Mouse (Mus musculus): ENCODE results near the gene Rasa2. TPM values are rescaled to one million over a fixed set of nuclear protein-coding genes. Genes with fewer than 3 reads are reported as not detected.
A peak's percentile ranks its signal among the peaks of the same experiment; 100 is the strongest.

Gene Rasa2
- polyA plus RNA-seq, 1 experiment from 2014 or later = 18.7 TPM

DNA sequence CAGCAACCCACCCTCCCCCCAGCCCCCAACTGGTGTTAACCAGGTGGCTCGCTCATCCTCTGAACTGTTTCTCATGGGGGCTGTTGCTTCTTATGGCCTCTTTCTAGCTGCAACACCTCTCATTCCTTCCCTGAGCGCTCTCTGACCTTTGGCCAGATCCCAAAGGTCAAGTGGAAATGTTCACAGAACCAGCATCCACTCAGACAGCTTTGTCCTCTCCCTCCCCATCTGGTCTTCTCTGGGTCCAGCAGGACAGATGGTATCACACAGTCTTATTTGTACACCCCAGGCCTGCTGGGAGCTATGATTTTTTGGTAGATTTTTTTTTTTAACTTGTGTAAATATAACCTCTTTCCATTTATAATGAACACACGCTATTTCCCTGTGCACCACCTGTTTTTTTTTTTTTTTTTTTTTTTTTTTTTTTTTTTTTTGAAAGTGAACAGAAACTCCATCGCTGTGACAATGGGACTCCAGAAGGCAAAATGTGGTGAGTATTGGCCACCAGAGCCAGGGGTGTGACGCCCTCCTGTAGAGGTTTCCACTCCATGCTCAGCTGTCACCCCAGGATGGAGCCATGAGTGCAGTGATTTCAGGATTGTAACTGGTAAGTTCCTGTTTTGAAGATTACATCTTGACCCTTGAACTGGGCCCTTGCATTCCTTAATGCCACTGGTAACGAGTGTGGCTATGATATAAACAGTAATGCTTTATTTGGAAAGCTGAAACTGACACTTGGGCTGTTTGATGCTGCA is 128.4 kb downstream of the Rasa2 start:
- no peak overlapping the region for H3K4me2 ChIP-seq (replicated peaks; ENCODE audit: low read depth, low read length)
- WGBS = 80% methylated on average over 6 of the region's 6 CpGs
- H3K4me3 ChIP-seq (ENCODE audit: low read length) = no peak overlapping the region
- H3K36me3 ChIP-seq (ENCODE audit: insufficient read depth, low read length) = no peaks in the 10 kb centered on the region
- no peaks in the 10 kb centered on the region for H3K27me3 ChIP-seq (ENCODE audit: insufficient read depth, low read length)
- no peak overlapping the region for H3K27ac ChIP-seq (ENCODE audit: low read length)
- ATAC-seq (ENCODE audit: low FRiP score, low TSS enrichment) = no peak
- H3K4me1 ChIP-seq (ENCODE audit: insufficient read depth, low read length) = peaks cover 11% of the 10 kb centered on the region
- no peak overlapping the region for H3K9ac ChIP-seq (replicated peaks; ENCODE audit: low read length)
- H3K9me3 ChIP-seq (ENCODE audit: low read length) = no peaks in the 10 kb centered on the region; the same call in 1 of the 2 replicates

GRCm38 (mm10) chr9:96501217-96501616 is 130.2 kb downstream of the Rasa2 start:
- H3K4me1 ChIP-seq (ENCODE audit: insufficient read depth, low read length) = peaks cover 10% of the 10 kb centered on the region
- H3K9me3 ChIP-seq (ENCODE audit: low read length) = no peaks in the 10 kb centered on the region; the same call in 1 of the 2 replicates
- no peaks in the 10 kb centered on the region for H3K36me3 ChIP-seq (ENCODE audit: insufficient read depth, low read length)
- H3K4me3 ChIP-seq (ENCODE audit: low read length) = no peak overlapping the region
- 31% methylated on average over 7 of the region's 7 CpGs for WGBS
- no peak for ATAC-seq (ENCODE audit: low FRiP score, low TSS enrichment)
- H3K27ac ChIP-seq (ENCODE audit: low read length) = no peak overlapping the region
- no peak overlapping the region for H3K4me2 ChIP-seq (replicated peaks; ENCODE audit: low read depth, low read length)
- no peak overlapping the region for H3K9ac ChIP-seq (replicated peaks; ENCODE audit: low read length)
- no peaks in the 10 kb centered on the region for H3K27me3 ChIP-seq (ENCODE audit: insufficient read depth, low read length)

- no peak overlapping the region; the same call in 1 of the 2 replicates for H3K4me2 ChIP-seq (replicated peaks; ENCODE audit: low read depth, low read length)
- H3K9ac ChIP-seq (replicated peaks; ENCODE audit: low read length) = no peak overlapping the region
- no peak overlapping the region for H3K4me3 ChIP-seq (ENCODE audit: low read length)
- H3K36me3 ChIP-seq (ENCODE audit: insufficient read depth, low read length) = no peaks in the 10 kb centered on the region
- 9% methylated on average over 3 of the region's 3 CpGs for WGBS
- H3K9me3 ChIP-seq (ENCODE audit: low read length) = no peaks in the 10 kb centered on the region
- H3K4me1 ChIP-seq (ENCODE audit: insufficient read depth, low read length) = peaks cover 8% of the 10 kb centered on the region
- ATAC-seq (ENCODE audit: low FRiP score, low TSS enrichment) = peak; percentile 74; the same call in 1 of the 2 replicates
- H3K27ac ChIP-seq (ENCODE audit: low read length) = no peak overlapping the region
- no peaks in the 10 kb centered on the region for H3K27me3 ChIP-seq (ENCODE audit: insufficient read depth, low read length)
Observed at GRCm38 (mm10) chr9:96493212-96493611, 138.2 kb downstream of the Rasa2 start.

DNA sequence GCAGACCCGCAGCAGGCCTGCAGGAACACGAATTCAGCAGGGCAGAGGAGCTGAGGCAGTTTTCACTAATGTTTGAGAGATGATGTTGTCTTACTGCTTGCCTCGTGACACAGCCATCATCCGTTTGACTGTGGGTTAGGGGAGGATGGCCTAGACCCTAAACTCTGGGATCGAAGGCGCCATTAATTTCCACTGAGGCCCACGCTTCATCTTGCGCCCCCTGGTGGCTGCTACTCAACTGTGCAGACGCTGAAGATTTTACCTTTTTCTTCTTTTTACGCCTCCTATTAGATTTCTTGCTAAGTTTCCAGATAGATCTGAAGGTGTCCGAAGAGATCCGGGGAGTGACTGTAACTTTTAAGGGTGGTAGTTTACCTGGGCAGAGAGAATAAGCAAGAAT is 139.6 kb downstream of the Rasa2 start:
- Histone ChIP-seq H3K9me3 (ENCODE audit: low read length) (no peaks in the 10 kb centered on the region), H3K4me3 (ENCODE audit: low read length) (no peak overlapping the region), H3K4me2 (replicated peaks; ENCODE audit: low read depth, low read length) (no peak overlapping the region), H3K27me3 (ENCODE audit: insufficient read depth, low read length) (no peaks in the 10 kb centered on the region), H3K9ac (replicated peaks; ENCODE audit: low read length) (no peak overlapping the region), H3K4me1 (ENCODE audit: insufficient read depth, low read length) (peaks cover 8% of the 10 kb centered on the region), H3K27ac (ENCODE audit: low read length) (no peak overlapping the region), H3K36me3 (ENCODE audit: insufficient read depth, low read length) (no peaks in the 10 kb centered on the region)
- 40% methylated on average over 12 of the region's 12 CpGs for WGBS
- no peak for ATAC-seq (ENCODE audit: low FRiP score, low TSS enrichment)

Other genes with a start within 250 kb of the Rasa2 start
- 204 and 207 TPM in 2 replicates for gene Rnf7, start 152.9 kb downstream of the Rasa2 start, polyA plus RNA-seq (2015; fragmentation: Nextera tagmentation; extraction: Ambion mirVana)
- gene Gm28729, start 106.4 kb downstream of the Rasa2 start, polyA plus RNA-seq (2015; fragmentation: Nextera tagmentation; extraction: Ambion mirVana) = not detected in 2 replicates
- gene Zbtb38, start 121.2 kb upstream of the Rasa2 start, polyA plus RNA-seq (2015; fragmentation: Nextera tagmentation; extraction: Ambion mirVana) = 22.1 and 24.8 TPM in 2 replicates